Mouse (Mus musculus) liver, postnatal 0 days (tissue): ENCODE results near the gene Nat10. TPM values are rescaled to one million over a fixed set of nuclear protein-coding genes. Genes with fewer than 3 reads are reported as not detected.

Experiments used
- ATAC-seq: fragments of 200-750 bp; cut with Nextera tagmentation; 2 replicates; pipeline ENCODE4 v1.8.0; 2017; ENCODE audit warnings: mild to moderate bottlenecking, moderate library complexity
- DNase-seq: peaks from one replicate; pipeline ENCODE4 v3.0.0-alpha.2; 2016
- H3K27ac ChIP-seq: fragments of 300-500 bp; sonication (generic); 2 replicates; pipeline ENCODE4 v1.5.1; 2014; ENCODE audit warnings: antibody characterized with exemption, moderate library complexity, mild to moderate bottlenecking, low read depth
- H3K27me3 ChIP-seq: fragments of 300-500 bp; sonication (generic); 2 replicates; pipeline ENCODE4 v1.6.1; 2014; ENCODE audit warnings: low read length, control low read depth, mixed read lengths; ENCODE audit not compliant: insufficient read depth
- H3K36me3 ChIP-seq: fragments of 300-500 bp; sonication (generic); replicated peaks from 2 replicates; pipeline ENCODE4 v1.6.1; 2014; ENCODE audit warnings: mild to moderate bottlenecking, control low read depth, low read length, moderate library complexity, mixed read lengths; ENCODE audit not compliant: insufficient read depth
- H3K4me1 ChIP-seq: fragments of 300-500 bp; sonication (generic); 2 replicates; pipeline ENCODE4 v1.6.1; 2014; ENCODE audit warnings: antibody characterized with exemption, mild to moderate bottlenecking, control low read depth; ENCODE audit not compliant: insufficient read depth
- H3K4me2 ChIP-seq: fragments of 300-500 bp; sonication (generic); 2 replicates; pipeline ENCODE4 v1.6.1; 2014; ENCODE audit warnings: low read depth, mild to moderate bottlenecking, low read length, moderate library complexity, mixed read lengths
- H3K4me3 ChIP-seq: fragments of 300-500 bp; sonication (generic); 2 replicates; pipeline ENCODE4 v1.5.1; 2014; ENCODE audit warnings: low read depth, low read length
- H3K9ac ChIP-seq: fragments of 300-500 bp; sonication (generic); replicated peaks from 2 replicates; pipeline ENCODE4 v1.6.1; 2014; ENCODE audit warnings: mild to moderate bottlenecking, moderate library complexity
- H3K9me3 ChIP-seq: fragments of 300-500 bp; sonication (generic); 2 replicates; pipeline ENCODE4 v1.6.1; 2016; ENCODE audit warnings: mild to moderate bottlenecking, control low read depth, low read length, mixed read lengths
- CTCF ChIP-seq: sonication (generic); IDR thresholded peaks from 2 replicates; pipeline ENCODE4 v1.5.1; 2016; ENCODE audit warnings: antibody characterized with exemption, low read depth
- EP300 ChIP-seq: IDR thresholded peaks from 2 replicates; pipeline ENCODE4 v1.6.1; 2016; ENCODE audit warnings: antibody characterized with exemption, low read depth, mild to moderate bottlenecking
- WGBS: fragments of 180-500 bp; shearing (Covaris S2); extraction: QIAGEN DNeasy Blood & Tissue Kit; methylation state at CpG from one replicate; pipeline ENCODE4 v1.1.7; 2014; ENCODE audit not compliant: insufficient replicate concordance; 5-methylcytosine and 5-hydroxymethylcytosine counted together
- polyA plus RNA-seq: library from polyadenylated mRNA; unstranded; fragments of >200 nt; fragmentation: Nextera tagmentation; extraction: Ambion mirVana; gene quantifications from 2 replicates; pipeline ENCODE4 v1.2.1, GENCODE M21; 2015

The Nat10 gene
- polyA plus RNA-seq, 1 experiment from 2014 or later, result 5.7 TPM

GRCm38 (mm10) chr2:103684926-103685577 lies 76.0 kb downstream of the Nat10 start:
- Histone ChIP-seq H3K36me3 (no peaks in the 10 kb centered on the region), H3K9ac (no peak overlapping the region), H3K9me3 (no peaks in the 10 kb centered on the region), H3K27ac (no peak overlapping the region), H3K27me3 (no peaks in the 10 kb centered on the region), H3K4me3 (no peak overlapping the region), H3K4me2 (no peak overlapping the region), H3K4me1 (peaks cover 24% of the 10 kb centered on the region)
- TF ChIP-seq EP300, result no peak
- no peak for TF ChIP-seq CTCF
- 53% methylated on average over 7 of the region's 7 CpGs for WGBS
- no peak; the same call in 1 of the 2 replicates for ATAC-seq
- no peak for DNase-seq

GRCm38 (mm10) chr2:103684431-103684830 lies 76.6 kb downstream of the Nat10 start:
- H3K4me2 ChIP-seq, result no peak overlapping the region
- no peak for TF ChIP-seq CTCF
- no peak for TF ChIP-seq EP300
- DNase-seq (no peak), ATAC-seq (no peak)
- no peaks in the 10 kb centered on the region for H3K27me3 ChIP-seq
- H3K36me3 ChIP-seq, result no peaks in the 10 kb centered on the region
- H3K9ac ChIP-seq, result no peak overlapping the region
- no peaks in the 10 kb centered on the region for H3K9me3 ChIP-seq
- H3K4me3 ChIP-seq, result no peak overlapping the region
- 80% methylated on average over 2 of the region's 2 CpGs for WGBS
- H3K4me1 ChIP-seq, result peaks cover 24% of the 10 kb centered on the region
- no peak overlapping the region for H3K27ac ChIP-seq

- ATAC-seq (peak; percentile 22; the same call in 1 of the 2 replicates), DNase-seq (no peak)
- H3K9ac ChIP-seq, result 0 out of 2 replicates have a peak overlapping the region, but pooled peaks have one; percentile 30
- 54% methylated on average over 9 of the region's 9 CpGs for WGBS
- no peaks in the 10 kb centered on the region for H3K9me3 ChIP-seq
- H3K27me3 ChIP-seq, result no peaks in the 10 kb centered on the region
- peak overlapping the region; percentile 76 for H3K27ac ChIP-seq
- H3K4me3 ChIP-seq, result no peak overlapping the region
- H3K36me3 ChIP-seq, result no peaks in the 10 kb centered on the region
- H3K4me2 ChIP-seq, result peak overlapping the region; percentile 48
- H3K4me1 ChIP-seq, result peaks cover 24% of the 10 kb centered on the region
- TF ChIP-seq EP300 (no peak), CTCF (no peak)
These were observed 78.1 kb downstream of the Nat10 start for GRCm38 (mm10) chr2:103682927-103683442.

GRCm38 (mm10) chr2:103682261-103682722 lies 78.8 kb downstream of the Nat10 start:
- peak overlapping the region; percentile 48 for H3K4me2 ChIP-seq
- no peak for TF ChIP-seq CTCF
- TF ChIP-seq EP300, result no peak
- peak; percentile 35 for DNase-seq
- H3K9ac ChIP-seq, result no peak overlapping the region
- ATAC-seq, result peak; percentile 62
- H3K36me3 ChIP-seq, result no peaks in the 10 kb centered on the region
- no peaks in the 10 kb centered on the region for H3K27me3 ChIP-seq
- H3K27ac ChIP-seq, result peak overlapping the region; percentile 76
- H3K9me3 ChIP-seq, result no peaks in the 10 kb centered on the region
- no peak overlapping the region for H3K4me3 ChIP-seq
- 33% methylated on average over 9 of the region's 9 CpGs for WGBS
- peaks cover 24% of the 10 kb centered on the region for H3K4me1 ChIP-seq

- Histone ChIP-seq H3K27me3 (no peaks in the 10 kb centered on the region), H3K27ac (no peak overlapping the region), H3K9me3 (no peaks in the 10 kb centered on the region), H3K36me3 (no peaks in the 10 kb centered on the region), H3K9ac (no peak overlapping the region), H3K4me2 (no peak overlapping the region), H3K4me3 (no peak overlapping the region), H3K4me1 (peaks cover 26% of the 10 kb centered on the region)
- TF ChIP-seq EP300 (no peak), CTCF (no peak)
- no peak for ATAC-seq
- 63% methylated on average over 5 of the region's 5 CpGs for WGBS
- no peak for DNase-seq
These were observed 79.9 kb downstream of the Nat10 start for GRCm38 (mm10) chr2:103681149-103681548.

GRCm38 (mm10) chr2:103680364-103681110 lies 80.5 kb downstream of the Nat10 start:
- ATAC-seq (no peak), DNase-seq (no peak)
- no peak overlapping the region for H3K27ac ChIP-seq
- H3K27me3 ChIP-seq, result no peaks in the 10 kb centered on the region
- 48% methylated on average over 9 of the region's 9 CpGs for WGBS
- H3K36me3 ChIP-seq, result no peaks in the 10 kb centered on the region
- TF ChIP-seq CTCF (no peak), EP300 (no peak)
- peaks cover 28% of the 10 kb centered on the region for H3K4me1 ChIP-seq
- no peak overlapping the region for H3K9ac ChIP-seq
- H3K4me3 ChIP-seq, result no peak overlapping the region
- H3K4me2 ChIP-seq, result no peak overlapping the region
- H3K9me3 ChIP-seq, result no peaks in the 10 kb centered on the region
